Mouse (Mus musculus): ENCODE measurements at regions not wholly inside any gene's neighbourhood (a gene's known extent, or its start where the extent isn't known, plus 50 kb on each side); places are given as distances from the start of the nearest gene placed in this dataset.
A peak's percentile ranks its signal among the peaks of the same experiment; 100 is the strongest.

GRCm38 (mm10) chr16:55522283-55522682 is 224.5 kb upstream of the Zpld1 start:
- no peak for DNase-seq (ENCODE audit: low spot score)
- no peak overlapping the region for H3K9ac ChIP-seq (ENCODE audit: low read depth, low read length)
- TF ChIP-seq CTCF (IDR thresholded peaks at IDR 0.05; ENCODE audit: low read depth): no peak
- WGBS: 80% methylated on average over 1 of the region's 1 CpGs
- H3K27me3 ChIP-seq (ENCODE audit: insufficient read depth, low read length): no peaks in the 10 kb centered on the region
- no peak overlapping the region for H3K4me3 ChIP-seq (replicated peaks; ENCODE audit: low read depth, low read length)
- H3K9me3 ChIP-seq (replicated peaks; ENCODE audit: low read length): no peaks in the 10 kb centered on the region
- ATAC-seq (replicated peaks; ENCODE audit: low FRiP score, low read depth): no peak
- no peaks in the 10 kb centered on the region for H3K4me1 ChIP-seq (replicated peaks; ENCODE audit: insufficient read depth, low read length)
- no peak overlapping the region for H3K4me2 ChIP-seq (ENCODE audit: low read length)
- no peak overlapping the region for H3K27ac ChIP-seq
- no peaks in the 10 kb centered on the region for H3K36me3 ChIP-seq (ENCODE audit: insufficient read depth, low read length)

- DNase-seq (ENCODE audit: low spot score) (no peak), ATAC-seq (replicated peaks; ENCODE audit: low FRiP score, low read depth) (no peak)
- Histone ChIP-seq H3K4me1 (replicated peaks; ENCODE audit: insufficient read depth, low read length) (no peaks in the 10 kb centered on the region), H3K4me2 (ENCODE audit: low read length) (no peak overlapping the region), H3K36me3 (ENCODE audit: insufficient read depth, low read length) (no peaks in the 10 kb centered on the region), H3K27me3 (ENCODE audit: insufficient read depth, low read length) (no peaks in the 10 kb centered on the region), H3K27ac (no peak overlapping the region), H3K4me3 (replicated peaks; ENCODE audit: low read depth, low read length) (no peak overlapping the region), H3K9ac (ENCODE audit: low read depth, low read length) (no peak overlapping the region), H3K9me3 (replicated peaks; ENCODE audit: low read length) (no peaks in the 10 kb centered on the region)
- TF ChIP-seq CTCF (IDR thresholded peaks at IDR 0.05; ENCODE audit: low read depth): no peak
- WGBS: 92% methylated on average over 6 of the region's 6 CpGs
These were observed 223.7 kb upstream of the Zpld1 start for GRCm38 (mm10) chr16:55521421-55521971.

- Histone ChIP-seq H3K27ac (no peak overlapping the region), H3K27me3 (ENCODE audit: insufficient read depth, low read length) (no peaks in the 10 kb centered on the region), H3K4me3 (replicated peaks; ENCODE audit: low read depth, low read length) (no peak overlapping the region), H3K4me2 (ENCODE audit: low read length) (no peak overlapping the region), H3K9me3 (replicated peaks; ENCODE audit: low read length) (no peaks in the 10 kb centered on the region), H3K9ac (ENCODE audit: low read depth, low read length) (no peak overlapping the region), H3K36me3 (ENCODE audit: insufficient read depth, low read length) (no peaks in the 10 kb centered on the region), H3K4me1 (replicated peaks; ENCODE audit: insufficient read depth, low read length) (no peaks in the 10 kb centered on the region)
- no peak for TF ChIP-seq CTCF (IDR thresholded peaks at IDR 0.05; ENCODE audit: low read depth)
- ATAC-seq (replicated peaks; ENCODE audit: low FRiP score, low read depth) (no peak), DNase-seq (ENCODE audit: low spot score) (no peak)
- 68% methylated on average over 6 of the region's 6 CpGs for WGBS
These were observed 222.3 kb upstream of the Zpld1 start for GRCm38 (mm10) chr16:55520077-55520476.

GRCm38 (mm10) chr16:55519646-55520045 is 221.9 kb upstream of the Zpld1 start:
- DNase-seq (ENCODE audit: low spot score) (peak; percentile 69), ATAC-seq (replicated peaks; ENCODE audit: low FRiP score, low read depth) (peak; percentile 52)
- H3K4me1 ChIP-seq (replicated peaks; ENCODE audit: insufficient read depth, low read length): no peaks in the 10 kb centered on the region
- H3K27me3 ChIP-seq (ENCODE audit: insufficient read depth, low read length): no peaks in the 10 kb centered on the region
- no peak overlapping the region for H3K4me3 ChIP-seq (replicated peaks; ENCODE audit: low read depth, low read length)
- no peaks in the 10 kb centered on the region for H3K36me3 ChIP-seq (ENCODE audit: insufficient read depth, low read length)
- peak; percentile 76 for TF ChIP-seq CTCF (IDR thresholded peaks at IDR 0.05; ENCODE audit: low read depth)
- 51% methylated on average over 1 of the region's 1 CpGs for WGBS
- H3K9ac ChIP-seq (ENCODE audit: low read depth, low read length): no peak overlapping the region
- H3K9me3 ChIP-seq (replicated peaks; ENCODE audit: low read length): no peaks in the 10 kb centered on the region
- H3K4me2 ChIP-seq (ENCODE audit: low read length): no peak overlapping the region
- no peak overlapping the region for H3K27ac ChIP-seq

- Histone ChIP-seq H3K27me3 (ENCODE audit: insufficient read depth, low read length) (no peaks in the 10 kb centered on the region), H3K9ac (ENCODE audit: low read depth, low read length) (no peak overlapping the region), H3K27ac (no peak overlapping the region), H3K9me3 (replicated peaks; ENCODE audit: low read length) (no peaks in the 10 kb centered on the region), H3K4me3 (replicated peaks; ENCODE audit: low read depth, low read length) (no peak overlapping the region), H3K4me1 (replicated peaks; ENCODE audit: insufficient read depth, low read length) (no peaks in the 10 kb centered on the region), H3K4me2 (ENCODE audit: low read length) (no peak overlapping the region), H3K36me3 (ENCODE audit: insufficient read depth, low read length) (no peaks in the 10 kb centered on the region)
- DNase-seq (ENCODE audit: low spot score) (no peak), ATAC-seq (replicated peaks; ENCODE audit: low FRiP score, low read depth) (no peak)
- WGBS: 65% methylated on average over 4 of the region's 4 CpGs
- TF ChIP-seq CTCF (IDR thresholded peaks at IDR 0.05; ENCODE audit: low read depth): no peak
These were observed 219.2 kb upstream of the Zpld1 start for GRCm38 (mm10) chr16:55516994-55517393.

- no peak overlapping the region for H3K9ac ChIP-seq (ENCODE audit: low read depth, low read length)
- H3K4me1 ChIP-seq (replicated peaks; ENCODE audit: insufficient read depth, low read length): no peaks in the 10 kb centered on the region
- no peak for DNase-seq (ENCODE audit: low spot score)
- no peak for TF ChIP-seq CTCF (IDR thresholded peaks at IDR 0.05; ENCODE audit: low read depth)
- no peaks in the 10 kb centered on the region for H3K9me3 ChIP-seq (replicated peaks; ENCODE audit: low read length)
- ATAC-seq (replicated peaks; ENCODE audit: low FRiP score, low read depth): no peak
- H3K36me3 ChIP-seq (ENCODE audit: insufficient read depth, low read length): no peaks in the 10 kb centered on the region
- H3K27ac ChIP-seq: no peak overlapping the region
- peak overlapping the region; percentile 26 for H3K4me2 ChIP-seq (ENCODE audit: low read length)
- WGBS: 58% methylated on average over 16 of the region's 16 CpGs
- H3K27me3 ChIP-seq (ENCODE audit: insufficient read depth, low read length): no peaks in the 10 kb centered on the region
- H3K4me3 ChIP-seq (replicated peaks; ENCODE audit: low read depth, low read length): no peak overlapping the region
These were observed 217.5 kb upstream of the Zpld1 start for GRCm38 (mm10) chr16:55515228-55515696.
